Mouse (Mus musculus): Measurements from ENCODE around the gene Hexim1.

Hexim1 gene

DNA sequence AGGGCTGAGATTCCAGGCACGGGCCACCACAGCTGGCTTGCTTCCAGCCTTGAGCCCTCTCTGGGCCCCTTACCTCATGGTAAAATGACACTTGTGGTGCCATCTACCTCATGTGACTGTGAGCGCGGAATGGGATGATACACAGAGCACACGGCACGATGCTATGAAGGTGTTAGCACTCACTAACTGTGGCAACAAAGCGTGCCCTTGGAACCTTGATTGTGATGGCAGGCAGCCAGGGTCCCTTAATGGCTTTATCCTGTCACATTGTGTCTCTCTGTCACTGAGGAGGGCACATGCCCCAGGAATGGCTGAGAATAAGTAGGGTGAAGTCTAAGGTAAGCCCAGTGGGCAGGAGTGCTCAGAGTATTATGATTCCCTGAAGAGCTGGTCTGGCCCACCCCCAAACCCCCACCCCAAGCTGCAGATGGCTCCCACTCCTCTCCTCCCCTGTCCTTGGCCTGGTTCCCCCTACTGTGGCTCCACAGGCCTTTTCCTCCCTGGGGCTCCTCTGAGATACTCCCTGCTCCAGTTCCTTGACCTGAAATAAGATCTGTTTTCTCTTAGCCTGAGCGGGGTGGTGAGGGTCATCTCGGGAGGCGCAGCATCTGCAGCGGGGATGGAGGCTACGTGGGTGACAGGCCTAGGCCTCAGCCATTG lies 17.4 kb upstream of the Hexim1 start:
- no peak for DNase-seq (ENCODE audit: inconsistent ontology term)

DNA sequence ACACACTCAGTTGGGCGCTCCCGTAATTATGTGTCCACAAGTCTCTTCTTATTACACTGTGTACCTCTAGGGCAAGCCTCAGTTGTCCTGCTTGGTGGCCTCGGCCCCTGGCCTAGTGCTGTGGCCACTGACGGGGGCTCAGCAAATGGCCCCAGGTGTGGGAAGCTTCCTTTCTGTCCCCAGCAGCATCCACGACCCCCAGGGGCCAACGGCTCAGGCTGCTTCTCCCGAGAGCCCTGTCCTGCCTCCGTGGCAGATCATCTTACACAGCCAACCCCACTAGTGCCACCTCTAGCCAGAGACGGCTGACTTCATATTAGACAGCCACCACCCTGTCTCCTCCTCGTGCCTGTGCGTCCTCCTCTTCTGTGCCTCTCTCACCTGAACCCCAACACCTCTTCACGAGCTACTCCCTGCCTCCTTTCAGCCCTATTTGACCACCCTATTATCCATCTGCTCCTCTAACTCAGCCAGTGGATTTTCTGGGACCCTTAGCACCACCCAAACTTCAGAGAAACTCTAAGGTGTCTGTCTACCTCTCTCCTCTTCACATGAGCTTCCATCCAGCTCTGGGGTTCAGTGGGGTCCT lies 16.6 kb upstream of the Hexim1 start:
- DNase-seq (ENCODE audit: inconsistent ontology term), result no peak

DNA sequence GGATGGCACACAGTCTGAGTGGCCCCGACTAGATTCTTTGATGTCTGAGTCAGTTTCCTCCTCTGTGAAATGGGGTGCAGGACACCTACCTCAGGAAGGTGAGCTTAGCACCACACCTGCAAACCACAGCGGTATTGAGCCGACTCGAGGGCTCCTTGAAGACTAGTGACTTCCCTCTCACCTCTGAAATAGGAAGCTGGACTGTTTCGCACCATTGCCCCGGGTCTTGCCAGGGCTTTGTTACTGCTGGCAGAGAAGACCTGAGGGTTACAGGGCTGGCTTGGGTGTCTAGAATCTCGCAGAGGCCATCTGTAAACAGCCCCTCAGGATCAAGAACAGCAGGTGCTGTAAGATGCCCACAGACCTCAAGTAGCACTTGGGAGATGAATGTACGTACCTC lies 15.7 kb upstream of the Hexim1 start:
- no peak for DNase-seq (ENCODE audit: inconsistent ontology term)

DNA sequence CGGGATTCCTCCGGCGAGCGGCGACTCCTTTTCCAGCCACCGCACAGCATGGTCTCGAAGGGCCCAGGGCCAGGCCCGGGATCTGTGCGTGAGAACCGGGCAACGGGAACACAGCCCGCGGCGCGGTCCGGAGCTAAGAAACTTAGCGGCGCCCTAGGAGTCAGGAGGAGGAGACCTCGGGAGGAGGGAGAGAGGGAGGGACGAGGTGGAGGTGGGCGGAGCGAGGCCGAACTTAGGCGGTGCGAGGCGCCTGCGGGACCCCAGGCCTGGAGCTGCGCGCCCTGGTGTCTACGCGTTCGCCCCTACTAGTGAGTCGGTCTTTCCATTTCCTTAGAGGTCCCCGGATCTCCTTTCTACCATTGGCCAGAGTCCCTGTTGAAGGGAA lies 14.6 kb upstream of the Hexim1 start, which contains the start of the genes Plcd3 and Acbd4:
Gene Plcd3 (minus strand): TSS at position 178 of the 385 bp plus-strand sequence.
Gene Acbd4 (plus strand): TSS at position 202 of the 385 bp plus-strand sequence.
- peak; percentile 91 for DNase-seq (ENCODE audit: inconsistent ontology term)

DNA sequence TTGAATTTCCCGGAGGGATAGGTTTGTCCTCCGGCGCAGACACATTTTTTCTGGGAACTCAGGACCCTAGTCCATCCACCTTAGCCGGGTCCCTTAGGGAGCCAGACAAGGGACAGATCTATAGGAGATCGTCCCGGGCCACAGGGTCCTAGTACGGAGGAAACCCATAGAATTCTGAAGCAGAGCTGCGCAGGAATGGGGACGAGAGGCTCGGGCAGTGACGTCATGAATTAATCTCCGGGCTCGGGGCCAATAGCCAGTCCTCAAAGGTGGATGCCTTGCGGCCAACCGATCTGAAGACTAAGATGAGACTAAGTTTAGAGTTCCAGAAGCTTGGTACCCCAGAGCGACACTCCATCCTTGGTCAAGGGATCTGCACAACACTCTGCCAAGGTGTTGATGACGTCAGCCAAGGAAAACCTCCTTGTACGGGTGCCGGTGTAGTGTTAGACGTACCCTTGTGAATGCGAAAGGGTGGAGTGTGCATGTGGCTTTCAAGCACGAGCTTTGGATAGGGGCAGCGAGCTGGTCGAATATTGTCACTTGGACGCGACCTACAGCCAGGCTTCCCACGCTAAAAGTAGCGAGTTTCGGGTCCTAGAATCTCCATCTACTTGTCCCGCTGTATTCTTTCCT lies 14.0 kb upstream of the Hexim1 start:
- peak; percentile 82 for DNase-seq (ENCODE audit: inconsistent ontology term)

DNA sequence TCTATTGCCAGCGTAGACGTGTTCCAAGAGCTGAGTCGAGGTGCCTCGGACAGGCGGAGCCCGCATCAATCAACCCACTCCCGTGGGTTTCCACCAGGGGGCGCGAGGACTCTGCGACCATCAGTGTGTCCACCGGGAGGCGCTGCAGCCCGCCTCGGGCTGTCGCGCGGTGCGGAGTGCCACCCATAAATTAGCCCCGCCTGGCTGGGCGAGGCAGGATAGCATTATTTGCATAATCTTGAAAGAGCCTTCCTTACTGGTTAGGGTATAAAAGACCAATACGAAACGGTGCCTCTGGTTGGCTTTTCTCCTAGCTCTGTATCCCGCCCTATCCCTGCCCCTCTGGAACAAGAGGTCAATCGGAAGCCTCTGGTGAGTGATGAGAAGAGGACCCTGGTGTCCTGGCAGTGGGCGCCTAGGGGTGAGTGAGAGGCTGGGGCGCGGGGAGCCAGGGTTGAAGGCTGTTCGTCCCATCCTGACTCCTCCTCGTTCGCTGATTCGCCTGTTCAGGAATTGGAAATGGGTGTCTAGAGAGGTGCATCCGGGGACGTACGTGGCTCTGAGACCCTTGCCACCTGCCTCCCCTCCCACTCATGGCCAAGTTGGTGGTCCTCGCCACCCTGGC lies 13.2 kb upstream of the Hexim1 start:
- DNase-seq (ENCODE audit: inconsistent ontology term), result peak; percentile 98

DNA sequence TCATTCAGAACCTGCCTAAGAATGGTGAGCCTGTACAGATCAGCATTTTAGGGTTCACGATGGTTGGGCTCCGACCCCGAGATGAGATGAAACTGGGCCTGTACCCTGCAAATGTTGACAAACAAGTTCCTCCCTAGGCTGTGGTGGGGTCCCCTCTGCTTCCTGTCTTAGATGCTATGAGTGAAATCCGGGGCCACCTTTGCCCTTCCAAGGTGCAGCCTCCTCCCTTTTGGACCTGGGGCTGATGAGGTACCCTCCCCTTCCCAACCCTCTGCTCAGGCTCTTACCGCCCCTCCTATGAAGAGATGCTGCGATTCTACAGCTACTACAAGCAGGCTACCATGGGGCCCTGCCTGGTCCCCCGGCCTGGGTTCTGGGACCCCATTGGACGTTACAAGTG lies 12.4 kb upstream of the Hexim1 start:
- DNase-seq (ENCODE audit: inconsistent ontology term), result no peak

DNA sequence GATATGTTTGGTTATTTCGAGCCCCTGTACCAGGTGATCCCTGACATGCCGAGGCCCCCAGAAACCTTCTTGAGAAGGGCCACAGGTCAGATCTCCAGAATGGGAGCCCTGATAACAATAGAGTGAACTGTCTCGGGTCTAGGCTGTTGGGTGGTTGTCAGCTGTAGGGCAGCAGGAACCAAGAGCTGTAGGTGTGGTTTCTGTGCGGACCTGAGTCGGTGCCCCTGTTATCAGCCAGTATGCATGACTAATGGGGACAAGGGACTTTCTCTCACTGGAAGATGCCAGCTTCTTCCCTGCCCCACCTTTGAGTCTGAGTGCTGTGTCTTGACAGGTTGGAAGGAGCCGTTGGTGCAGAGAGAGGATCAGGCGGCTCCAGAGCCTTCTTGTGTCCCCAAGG lies 11.6 kb upstream of the Hexim1 start:
- no peak for DNase-seq (ENCODE audit: inconsistent ontology term)

DNA sequence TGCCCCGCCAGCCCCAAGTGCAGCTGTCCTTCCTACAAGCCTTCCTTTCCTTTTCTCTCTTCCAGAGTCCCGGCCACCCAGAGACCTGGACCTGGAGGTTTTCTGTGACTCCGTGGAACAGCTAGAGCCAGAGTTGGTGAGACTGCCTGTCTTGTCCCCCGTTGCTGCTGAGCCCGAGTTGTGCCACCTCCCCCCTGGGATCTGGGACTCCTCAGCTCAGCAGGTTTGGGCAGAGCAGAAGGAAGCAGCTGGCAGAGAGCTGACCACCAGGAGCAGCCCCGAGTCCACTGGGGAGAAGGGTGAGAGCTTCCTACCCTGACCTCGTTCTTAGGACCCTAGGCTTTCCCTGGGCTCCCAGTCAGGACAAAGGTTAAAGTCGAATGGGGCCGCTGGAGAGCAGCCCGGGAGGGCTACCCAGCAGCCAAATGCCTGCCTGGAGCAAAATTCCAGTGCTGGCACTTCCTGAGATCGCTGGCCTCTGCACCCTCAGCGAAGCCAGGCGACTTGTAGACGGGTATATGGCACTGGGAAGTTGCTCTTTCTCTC lies 10.8 kb upstream of the Hexim1 start:
- DNase-seq (ENCODE audit: inconsistent ontology term), result no peak

DNA sequence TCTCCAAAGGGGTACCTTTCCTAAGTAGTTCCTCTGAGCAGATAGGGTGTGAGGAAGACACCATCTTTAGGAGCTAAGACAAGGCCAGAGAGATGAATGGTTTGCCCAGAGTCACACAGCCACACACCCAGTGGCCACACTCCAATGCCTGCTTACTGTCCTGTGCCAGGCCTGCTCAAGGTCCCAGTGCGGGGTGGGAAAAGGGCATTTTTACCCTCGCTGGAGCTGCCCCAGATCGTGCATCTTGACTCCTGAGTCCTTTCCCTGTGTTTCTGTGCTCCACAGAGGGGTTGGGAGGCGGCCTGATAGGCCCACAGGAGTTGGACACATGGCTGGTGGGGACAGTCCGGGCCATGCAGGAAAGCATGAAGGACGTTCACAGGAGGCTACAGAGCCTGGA lies 10.2 kb upstream of the Hexim1 start:
- DNase-seq (ENCODE audit: inconsistent ontology term), result no peak

DNA sequence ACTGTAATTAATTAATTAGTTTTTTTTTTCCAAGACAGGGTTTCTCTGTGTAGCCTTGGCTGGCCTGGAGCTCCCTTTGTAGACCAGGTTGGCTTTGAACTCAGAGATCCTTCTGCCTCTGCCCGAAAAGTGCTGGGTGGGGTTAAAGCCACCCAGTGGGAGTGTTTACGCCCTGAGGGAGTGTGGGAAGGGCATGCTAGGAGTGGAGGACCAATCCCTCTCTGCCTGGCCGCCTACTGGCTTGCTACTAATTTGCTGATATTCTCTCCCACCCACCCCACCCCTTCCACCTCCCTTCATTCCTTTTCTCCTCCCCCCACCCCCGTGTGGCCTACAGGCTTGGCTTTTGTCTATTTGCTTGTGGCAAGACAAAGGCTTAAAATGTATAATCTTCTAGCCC lies 9.6 kb upstream of the Hexim1 start:
- no peak for DNase-seq (ENCODE audit: inconsistent ontology term)

DNA sequence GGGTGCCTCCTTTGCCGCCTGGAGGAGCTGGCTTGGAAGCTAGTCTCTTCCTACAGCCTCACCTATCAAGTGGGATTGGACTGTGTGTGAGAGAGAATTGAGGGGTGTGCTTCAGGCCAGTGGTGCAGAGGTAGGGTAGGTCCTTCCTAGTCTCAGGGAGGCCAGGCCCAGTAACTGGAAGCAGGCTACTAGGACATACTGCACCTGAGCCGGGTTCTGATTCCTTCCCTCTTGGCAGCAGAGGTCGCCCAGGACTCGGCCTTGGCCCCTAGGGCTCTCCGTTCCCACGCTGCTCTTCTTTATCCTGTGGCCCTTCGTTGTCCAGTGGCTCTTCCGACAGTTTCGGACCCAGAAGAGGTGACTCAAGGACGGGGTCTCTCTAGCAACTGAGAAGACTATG lies 4.7 kb upstream of the Hexim1 start:
- no peak for DNase-seq (ENCODE audit: inconsistent ontology term)

DNA sequence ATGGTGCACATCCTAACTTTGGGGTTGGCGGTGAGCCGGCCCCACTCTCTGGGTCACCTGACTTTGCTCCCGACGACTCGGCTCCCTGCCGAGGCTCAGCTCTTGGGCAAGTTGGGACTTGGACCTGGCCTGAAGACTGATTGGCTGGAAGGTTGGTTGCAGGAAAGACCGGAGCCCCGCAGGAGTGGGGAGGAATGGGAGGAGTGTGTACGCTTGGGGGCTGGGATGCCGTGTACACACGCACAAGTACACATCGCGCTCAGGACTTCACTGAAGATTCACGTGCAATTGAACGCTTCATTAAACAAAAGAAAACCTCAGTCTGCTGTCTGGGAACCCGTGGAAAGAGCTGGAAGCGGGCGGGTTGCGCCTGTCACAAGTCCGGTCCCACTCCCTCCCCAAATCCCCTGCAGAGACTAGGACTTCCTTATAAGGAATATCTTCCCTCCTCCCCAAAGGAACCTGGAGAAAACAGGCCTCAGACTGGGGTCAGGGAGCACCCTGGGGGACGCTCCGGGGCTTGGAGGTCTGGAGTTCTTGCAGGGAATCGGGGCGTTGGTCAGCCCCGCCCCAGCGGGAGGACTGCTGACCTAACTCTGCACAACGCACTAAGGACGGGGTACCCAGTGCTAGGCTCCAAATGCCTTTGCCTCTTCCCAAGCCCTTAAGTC lies 4.0 kb upstream of the Hexim1 start:
- DNase-seq (ENCODE audit: inconsistent ontology term), result no peak

DNA sequence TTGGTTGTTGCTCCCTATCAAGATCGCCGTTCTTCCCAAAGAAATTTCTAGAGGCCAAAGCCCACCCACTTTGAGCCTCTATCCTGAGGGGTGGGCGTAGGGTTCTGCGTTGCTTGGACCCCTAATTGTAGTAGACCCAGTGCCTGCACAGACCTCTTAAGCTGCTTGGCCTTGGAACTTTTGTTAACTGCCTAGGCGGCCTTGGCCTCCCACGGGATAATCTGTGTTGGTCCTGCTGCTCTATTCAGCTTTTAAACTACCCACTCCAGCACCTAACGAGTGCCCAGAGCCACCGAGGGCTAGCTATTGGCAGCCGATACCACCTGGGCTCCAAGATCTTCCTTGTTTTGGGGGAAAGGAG lies 3.5 kb upstream of the Hexim1 start:
- DNase-seq (ENCODE audit: inconsistent ontology term), result no peak

DNA sequence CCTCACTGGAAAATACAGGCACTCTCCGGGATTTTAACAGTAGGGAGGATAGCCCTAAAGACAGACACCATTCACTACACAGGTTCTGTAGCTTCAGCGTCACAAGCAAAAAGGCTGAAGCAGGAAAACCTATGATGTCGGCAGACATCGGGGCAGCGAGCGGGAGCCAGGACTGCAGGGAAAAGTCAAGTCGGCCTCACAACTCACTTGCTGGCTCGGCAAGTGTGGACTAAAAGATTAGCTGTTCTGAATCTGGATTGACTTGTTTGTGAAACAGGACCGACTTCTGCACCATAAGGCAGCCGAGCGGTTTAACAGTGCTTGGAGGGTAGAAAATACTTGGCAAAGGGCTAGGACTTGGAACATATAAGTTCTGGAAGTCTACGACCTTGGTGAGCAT lies 3.0 kb upstream of the Hexim1 start:
- DNase-seq (ENCODE audit: inconsistent ontology term), result no peak

DNA sequence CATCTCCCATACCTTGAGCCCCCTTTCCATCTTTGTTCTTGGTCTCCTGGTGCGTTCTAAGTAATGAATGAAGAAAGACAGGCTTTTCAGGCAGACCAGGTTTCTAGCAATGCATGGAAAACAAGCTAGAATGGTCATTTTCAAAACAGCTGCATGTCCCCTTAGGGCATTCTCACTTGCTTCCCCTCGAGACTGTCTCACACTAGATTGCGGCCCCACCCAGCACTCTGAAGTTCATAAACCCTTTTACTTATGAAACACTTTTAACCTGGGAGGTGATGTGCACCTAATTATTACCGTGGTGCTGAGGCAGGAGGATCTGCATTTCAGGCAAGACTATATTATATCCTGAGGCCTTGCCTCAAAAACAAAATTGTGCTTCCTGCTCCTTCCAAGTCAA lies 2.3 kb upstream of the Hexim1 start:
- no peak for DNase-seq (ENCODE audit: inconsistent ontology term)

DNA sequence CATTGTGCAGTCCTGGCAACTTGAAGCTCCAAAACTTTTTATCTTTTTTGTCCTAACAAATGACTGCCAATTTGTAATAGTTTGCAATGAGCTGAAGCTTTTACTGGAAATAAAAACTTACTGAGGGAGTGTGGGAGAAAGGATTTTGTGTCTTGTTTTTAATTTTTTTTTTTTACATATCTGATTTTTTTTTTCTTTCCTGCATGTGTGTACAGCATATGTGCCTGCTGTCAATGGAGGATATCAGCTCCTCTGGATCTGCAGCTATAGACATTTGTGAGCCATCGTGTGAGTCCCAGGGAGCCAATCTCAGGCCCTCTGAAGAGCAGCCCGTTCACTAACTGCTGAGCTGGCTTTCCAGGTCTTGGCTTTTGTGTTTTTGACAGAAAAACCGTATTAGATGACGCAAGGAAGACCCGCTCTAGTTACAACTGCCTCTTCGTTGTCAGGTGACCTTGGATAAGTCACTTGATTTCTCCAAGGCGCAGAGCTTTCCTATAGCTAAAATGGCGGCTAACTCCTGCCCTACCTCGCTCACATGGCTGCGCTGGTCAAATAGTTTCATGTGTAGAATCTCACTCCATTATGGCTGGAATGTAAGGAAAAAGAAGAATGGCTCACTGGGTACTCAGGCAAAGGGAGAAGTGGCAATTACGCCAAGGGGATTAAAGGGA lies 1.6 kb upstream of the Hexim1 start:
- no peak for DNase-seq (ENCODE audit: inconsistent ontology term)

DNA sequence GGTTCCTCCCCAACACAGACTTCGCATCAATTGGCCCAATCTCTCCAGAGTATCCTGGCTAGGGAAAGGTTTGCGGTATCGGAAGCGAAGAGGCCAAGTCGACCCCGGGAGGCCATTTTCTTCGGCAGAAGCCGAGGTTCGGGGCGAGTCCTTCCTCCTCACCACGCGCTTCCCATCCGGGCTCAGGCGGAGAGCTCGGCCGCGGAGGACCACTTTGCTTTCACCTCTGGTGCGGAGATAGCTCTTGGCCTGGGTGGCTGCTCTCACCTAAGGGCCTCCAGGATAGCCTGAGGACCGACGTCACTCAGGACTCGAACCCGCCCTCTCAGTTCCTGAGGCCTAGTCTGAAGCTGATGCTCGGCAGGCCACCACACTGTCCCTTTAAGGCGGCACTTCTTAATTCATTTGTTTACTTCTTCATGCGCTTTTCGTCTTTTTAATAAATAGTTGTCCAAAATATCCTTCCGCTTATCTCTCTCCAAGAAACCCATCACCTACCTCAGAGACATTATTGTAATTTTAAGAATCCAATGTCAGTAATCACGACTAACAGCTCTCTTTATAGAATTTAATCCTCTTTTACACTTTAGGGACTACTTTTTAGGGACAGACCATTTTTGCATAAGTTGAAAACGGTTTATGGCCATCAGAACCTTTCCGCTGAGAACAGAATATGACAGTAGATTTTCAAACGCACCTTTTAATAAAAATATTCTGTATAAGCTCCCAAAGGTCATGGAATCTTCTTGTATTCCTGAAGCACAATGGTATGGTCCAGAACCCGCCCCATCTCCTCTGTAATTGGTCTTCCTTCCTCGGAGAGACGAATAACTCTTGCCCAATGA lies 646 bp upstream of the Hexim1 start:
- no peak for DNase-seq (ENCODE audit: inconsistent ontology term)

DNA sequence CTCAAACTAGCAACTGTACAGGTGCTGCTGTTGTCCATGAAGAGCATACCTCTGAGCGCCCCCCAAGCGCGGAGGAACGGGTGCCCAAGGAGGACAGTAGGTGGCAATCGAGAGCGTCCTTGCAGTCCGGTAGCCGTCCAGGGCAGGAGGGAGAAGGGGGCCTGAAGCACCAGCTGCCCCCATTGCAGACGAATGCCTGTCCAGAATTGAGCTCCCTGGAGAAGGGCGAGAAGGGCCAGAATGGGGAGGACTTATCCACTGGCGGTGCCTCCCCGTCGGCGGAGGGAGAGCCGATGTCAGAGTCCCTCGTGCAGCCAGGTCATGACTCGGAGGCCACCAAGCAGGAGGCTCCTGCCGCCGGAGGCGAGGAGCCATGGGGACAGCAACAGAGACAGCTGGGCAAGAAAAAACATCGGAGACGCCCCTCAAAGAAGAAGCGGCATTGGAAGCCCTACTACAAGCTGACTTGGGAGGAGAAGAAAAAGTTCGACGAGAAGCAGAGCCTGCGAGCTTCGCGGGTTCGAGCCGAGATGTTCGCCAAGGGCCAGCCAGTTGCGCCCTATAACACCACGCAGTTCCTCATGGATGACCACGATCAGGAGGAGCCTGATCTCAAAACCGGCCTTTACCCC lies 1.0 kb downstream of the Hexim1 start:
- peak; percentile 84 for DNase-seq (ENCODE audit: inconsistent ontology term)

DNA sequence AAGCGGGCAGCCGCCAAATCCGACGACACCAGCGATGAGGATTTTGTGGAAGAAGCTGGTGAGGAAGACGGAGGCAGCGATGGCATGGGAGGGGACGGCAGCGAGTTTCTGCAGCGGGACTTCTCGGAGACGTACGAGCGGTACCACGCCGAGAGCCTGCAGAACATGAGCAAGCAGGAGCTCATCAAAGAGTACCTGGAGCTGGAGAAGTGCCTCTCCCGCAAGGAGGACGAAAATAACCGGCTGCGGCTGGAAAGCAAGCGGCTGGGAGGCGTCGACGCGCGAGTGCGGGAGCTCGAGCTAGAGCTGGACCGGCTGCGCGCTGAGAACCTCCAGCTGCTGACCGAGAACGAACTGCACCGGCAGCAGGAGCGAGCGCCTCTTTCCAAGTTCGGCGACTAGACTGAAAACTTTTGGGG lies 1.6 kb downstream of the Hexim1 start:
- DNase-seq (ENCODE audit: inconsistent ontology term), result no peak

Data from Muller cell, postnatal 12 days (primary cell).